In the genomic region with DNA sequence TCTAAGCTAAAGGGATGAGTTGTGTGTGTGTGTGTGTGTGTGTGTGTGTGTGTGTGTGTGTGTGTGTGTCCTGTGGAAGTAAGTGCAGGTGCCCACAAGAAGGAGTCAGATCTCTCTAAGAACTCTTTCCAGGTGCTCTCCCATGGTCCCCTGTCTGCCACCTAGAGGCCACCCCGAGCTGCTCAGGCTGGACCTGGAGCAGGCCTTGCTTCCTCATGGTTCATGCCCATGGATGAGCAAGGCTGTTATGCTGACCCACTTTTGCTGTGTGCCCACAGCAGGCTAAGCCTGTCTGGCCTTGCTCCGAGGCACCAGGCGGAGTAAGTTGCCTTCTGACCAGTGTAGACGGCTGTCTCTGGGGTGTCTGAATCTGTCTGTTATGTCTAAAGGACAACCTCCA, we compare ENCODE assay signal across 9 mouse cellular contexts.
DNase-seq lines count a peak whose midpoint lies in the region; ATAC-seq and TF ChIP-seq lines count a peak whose summit lies in the region.
"Had no signal": no experiment of that assay in that cellular context is flagged by ENCODE, and none has a peak within 500 bp of the region (broad histone marks: within the 10 kb centered on the region; RNA-seq: fewer than 3 reads in every experiment).

No protein-coding gene starts in this region.

- no peaks in the 10 kb centered on the region for H3K27me3 ChIP-seq in forebrain, embryonic 11.5 days (ENCODE audit: control insufficient read depth, insufficient read depth, low read length)
- H3K27me3 ChIP-seq in forebrain, embryonic 15.5 days = no peaks in the 10 kb centered on the region
- H3K27me3 ChIP-seq in spleen, adult 2 months (ENCODE audit: control insufficient read depth, insufficient read depth, low read length) = no peaks in the 10 kb centered on the region

- H3K9ac ChIP-seq in forebrain, embryonic 11.5 days (ENCODE audit: low read length) = no peak overlapping the region
- H3K9ac ChIP-seq in forebrain, embryonic 15.5 days (replicated peaks) = no peak overlapping the region

- H3K4me2 ChIP-seq in forebrain, embryonic 11.5 days (ENCODE audit: low read depth, low read length, severe bottlenecking) = no peak overlapping the region
- H3K4me2 ChIP-seq in forebrain, embryonic 15.5 days (replicated peaks) = no peak overlapping the region

- no peak overlapping the region for H3K4me3 ChIP-seq in forebrain, embryonic 11.5 days (ENCODE audit: low read depth, low read length)
- no peak overlapping the region for H3K4me3 ChIP-seq in forebrain, embryonic 15.5 days
- no peak overlapping the region for H3K4me3 ChIP-seq in spleen, adult 2 months (ENCODE audit: extremely low read depth, insufficient read depth, insufficient read length)
- H3K4me3 ChIP-seq: megakaryocyte, embryonic 14.5 days had no signal

- no peak for TF ChIP-seq POLR2A in spleen, adult 2 months (IDR thresholded peaks at IDR 0.05; ENCODE audit: low read depth, low read length)

- DNase-seq in forebrain, embryonic 11.5 days (ENCODE audit: low spot score) = peak; percentile 61
- peak in 1 of 2 experiments; percentile 4 for DNase-seq in spleen, adult 2 months (ENCODE audit: low read depth in 1 of 2, low spot score in 2 of 2)
- DNase-seq in spleen, adult 12 weeks (ENCODE audit: low spot score) = no peak
- DNase-seq in embryo, embryonic 9.5 days (ENCODE audit: extremely low spot score) = peak; percentile 6
- DNase-seq in lung, postnatal 4 days = peak; percentile 34 to 35
- DNase-seq in spleen, postnatal 4 days (ENCODE audit: low spot score in 2 of 2) = no peak
- no peak for DNase-seq in layer of hippocampus, adult 18-20 months (ENCODE audit: low spot score in 2 of 2)

- no peaks in the 10 kb centered on the region for H3K36me3 ChIP-seq in forebrain, embryonic 11.5 days (ENCODE audit: control insufficient read depth, insufficient read depth, low read length)
- no peaks in the 10 kb centered on the region for H3K36me3 ChIP-seq in forebrain, embryonic 15.5 days
- H3K36me3 ChIP-seq in spleen, adult 2 months (ENCODE audit: control insufficient read depth, insufficient read depth, low read length) = no peaks in the 10 kb centered on the region

- 0 out of 2 replicates have a peak, but pooled peaks have one; percentile 5 for TF ChIP-seq CTCF in spleen, adult 2 months (IDR thresholded peaks at IDR 0.05; ENCODE audit: extremely low read depth, insufficient read depth, insufficient read length, insufficient replicate concordance)

- no peak for ATAC-seq in forebrain, embryonic 11.5 days (replicated peaks; ENCODE audit: low FRiP score)
- ATAC-seq in forebrain, embryonic 15.5 days (replicated peaks) = no peak

- peaks cover 2% of the 10 kb centered on the region; the same call in 1 of the 2 replicates for H3K4me1 ChIP-seq in forebrain, embryonic 11.5 days (replicated peaks; ENCODE audit: control insufficient read depth, insufficient read depth, low read length)
- H3K4me1 ChIP-seq in forebrain, embryonic 15.5 days = peaks cover 19% of the 10 kb centered on the region
- no peaks in the 10 kb centered on the region for H3K4me1 ChIP-seq in spleen, adult 2 months (ENCODE audit: control insufficient read depth, insufficient read depth, insufficient read length)

- WGBS in forebrain, embryonic 11.5 days = 73% methylated on average over 4 of the region's 4 CpGs
- 82% methylated on average over 4 of the region's 4 CpGs for WGBS in forebrain, embryonic 15.5 days
- WGBS in spleen, adult 2 months = 74% methylated on average over 4 of the region's 4 CpGs

- H3K27ac ChIP-seq in forebrain, embryonic 11.5 days (ENCODE audit: low read depth, low read length) = no peak overlapping the region
- H3K27ac ChIP-seq in forebrain, embryonic 15.5 days (replicated peaks) = no peak overlapping the region
- no peak overlapping the region for H3K27ac ChIP-seq in spleen, adult 2 months (ENCODE audit: insufficient read depth, low read length)

- no peaks in the 10 kb centered on the region; the same call in 1 of the 2 replicates for H3K9me3 ChIP-seq in forebrain, embryonic 11.5 days (ENCODE audit: control insufficient read depth, low read length)
- no peaks in the 10 kb centered on the region for H3K9me3 ChIP-seq in forebrain, embryonic 15.5 days

Comparison
In these comparisons a context has a peak if more than half of its experiments do, and no peak if none do; other contexts are left out.
1. DNase-seq: peak in forebrain, embryonic 11.5 days (single experiment), embryo, embryonic 9.5 days (single experiment) and lung, postnatal 4 days (2 of 2); none in spleen, adult 12 weeks (single experiment), spleen, postnatal 4 days (0 of 2) and layer of hippocampus, adult 18-20 months (0 of 2).